Mouse (Mus musculus) R1 (cell line): ENCODE results near the gene Uvrag.

Experiments
- DNase-seq: peaks from one replicate; pipeline ENCODE4 v3.0.0-alpha.2; 2018; ENCODE audit warnings: low read depth, low spot score

Gene Uvrag

DNA sequence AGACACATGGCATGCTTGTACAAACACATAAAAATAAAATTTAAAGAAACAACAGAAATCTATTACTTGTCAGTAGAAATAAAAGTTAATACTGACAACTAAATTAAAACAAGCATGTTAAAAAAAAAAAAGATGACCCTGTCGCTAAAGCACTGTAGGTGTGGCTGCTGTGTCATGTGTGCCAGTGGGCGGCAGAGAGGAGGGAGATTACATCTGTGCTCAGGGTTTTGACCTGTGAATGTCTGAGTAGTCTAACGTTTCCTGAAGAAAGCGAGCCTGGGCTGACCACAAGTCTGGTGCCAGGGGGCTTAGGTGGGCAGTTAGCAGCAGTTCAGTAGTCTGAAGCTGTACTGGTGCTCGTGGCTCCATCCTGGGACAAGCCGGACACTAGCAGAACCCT, 205.2 kb downstream of the Uvrag start:
- no peak for DNase-seq

GRCm38 (mm10) chr7:98935193-98935592, 205.7 kb downstream of the Uvrag start:
- DNase-seq = no peak

DNA sequence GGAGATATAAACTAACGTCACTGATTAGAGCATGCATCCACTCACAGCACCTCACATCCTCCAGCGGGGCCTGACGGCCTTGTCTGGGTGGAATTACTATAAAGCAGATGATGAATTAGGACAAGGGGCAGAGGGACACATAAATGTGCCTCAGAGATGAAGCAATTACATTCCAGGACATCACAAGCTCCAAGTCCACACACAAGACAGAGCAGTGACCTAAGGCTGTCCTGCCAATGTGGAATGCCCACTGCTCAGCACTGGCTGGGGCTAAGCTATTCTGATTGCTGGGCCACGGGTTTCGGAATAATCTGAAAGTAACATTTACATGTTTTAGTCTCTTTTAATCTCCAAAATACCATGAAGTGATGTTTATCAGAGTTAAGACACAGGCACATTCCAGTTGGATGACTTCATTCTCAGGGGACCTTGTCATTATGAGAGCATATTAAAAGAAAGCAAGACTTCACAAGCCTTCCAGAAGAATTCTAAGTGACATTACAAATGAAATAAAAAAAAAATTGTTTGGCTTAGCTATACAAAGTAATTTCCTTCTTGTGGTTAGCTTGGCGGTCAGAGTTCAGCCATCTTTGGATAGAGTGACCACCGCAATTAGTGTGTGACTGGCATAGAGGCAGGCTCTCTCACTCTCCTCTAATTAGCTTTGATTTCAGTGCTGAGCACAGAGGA, 212.5 kb downstream of the Uvrag start:
- no peak for DNase-seq

- DNase-seq = peak; percentile 71
These were observed 213.9 kb downstream of the Uvrag start for GRCm38 (mm10) chr7:98926906-98927528.

DNA sequence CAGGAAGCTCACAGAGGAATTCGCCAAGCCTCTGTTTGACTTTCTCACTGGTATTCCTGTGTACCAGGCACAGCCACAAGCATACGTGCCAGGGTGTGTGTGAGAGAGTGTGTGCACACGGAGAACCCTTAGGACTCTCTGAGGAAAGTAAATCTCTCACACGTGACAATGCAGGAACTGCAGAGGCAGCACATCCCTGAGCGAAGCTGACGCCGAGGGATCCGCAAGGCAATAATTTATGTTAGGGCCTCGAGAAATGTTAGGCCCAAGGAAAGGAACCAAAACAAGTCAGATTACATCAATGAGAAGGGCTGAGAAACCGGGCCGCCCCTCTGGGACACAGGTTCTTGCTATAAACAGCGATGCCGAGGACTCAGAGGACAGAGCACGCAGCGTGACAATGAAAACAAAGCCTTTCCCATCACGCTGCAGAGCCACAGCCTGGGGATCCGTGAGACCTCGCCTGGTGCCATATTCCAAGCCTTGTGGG, 216.5 kb downstream of the Uvrag start:
- DNase-seq = no peak

- no peak for DNase-seq
These were observed 218.0 kb downstream of the Uvrag start for GRCm38 (mm10) chr7:98922984-98923383.

- no peak for DNase-seq
These were observed 223.5 kb downstream of the Uvrag start for GRCm38 (mm10) chr7:98917407-98917806.

- DNase-seq = no peak
These were observed 224.4 kb downstream of the Uvrag start for GRCm38 (mm10) chr7:98916581-98916980.

DNA sequence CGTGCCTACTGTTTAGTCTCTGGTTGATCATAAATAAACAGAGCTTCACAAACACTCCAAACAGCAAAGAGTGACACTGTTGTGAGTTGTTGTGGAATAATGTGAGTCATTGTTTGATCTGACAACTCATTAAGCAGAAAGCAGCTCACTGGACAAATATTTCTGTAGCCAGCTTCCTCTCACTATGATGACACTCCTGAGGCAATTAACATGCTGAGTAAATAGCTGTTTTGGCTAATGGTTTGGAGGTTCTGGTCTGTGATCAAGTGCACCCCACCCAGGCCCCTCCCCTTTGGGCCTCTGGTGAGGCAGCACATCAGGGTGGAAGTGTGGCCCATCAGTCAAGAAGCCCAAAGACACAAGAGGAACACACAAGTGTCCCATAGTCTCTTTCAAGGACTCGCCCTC, 228.0 kb downstream of the Uvrag start:
- DNase-seq = no peak

DNA sequence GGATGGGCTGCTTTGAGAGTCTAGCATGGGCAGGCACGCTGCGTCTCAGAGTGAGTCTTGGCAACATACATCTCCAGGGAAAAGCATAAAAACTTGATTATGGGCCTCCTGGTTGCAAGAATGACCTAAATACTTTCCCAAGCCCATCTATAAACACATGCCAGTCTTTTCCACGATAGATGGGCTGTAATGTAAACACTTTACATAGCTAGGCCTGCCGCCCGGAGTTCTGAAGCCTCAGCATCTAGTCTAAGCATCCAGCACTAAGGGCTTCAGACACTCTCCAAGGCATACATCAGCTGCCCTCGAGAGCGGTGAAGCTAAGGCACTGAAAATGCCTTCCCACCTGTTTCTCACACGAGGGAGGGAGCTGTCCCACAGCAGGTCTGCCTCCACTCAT, 229.7 kb downstream of the Uvrag start:
- DNase-seq = no peak

DNA sequence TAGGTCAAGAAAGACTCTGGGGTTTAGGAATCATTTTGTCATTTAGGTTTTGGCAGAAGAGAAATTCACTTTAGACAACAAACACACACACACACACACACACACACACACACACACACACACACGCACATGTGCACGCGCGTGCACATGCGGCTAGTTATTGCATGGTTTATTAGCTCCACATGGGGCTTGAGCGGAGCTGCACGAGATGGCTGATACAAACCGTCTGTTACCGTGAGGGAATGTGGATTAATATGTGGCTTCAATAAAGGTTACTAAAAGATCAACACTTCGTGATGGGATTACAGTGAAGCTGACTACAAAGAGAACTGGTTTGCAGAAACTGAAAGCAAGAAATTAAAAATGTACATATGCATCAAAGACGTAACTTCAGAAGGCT, 230.2 kb downstream of the Uvrag start:
- no peak for DNase-seq

GRCm38 (mm10) chr7:98910164-98910563, 230.8 kb downstream of the Uvrag start:
- DNase-seq = no peak

GRCm38 (mm10) chr7:98907476-98907875, 233.5 kb downstream of the Uvrag start:
- DNase-seq = no peak

- DNase-seq = no peak
These were observed 236.1 kb downstream of the Uvrag start for GRCm38 (mm10) chr7:98904659-98905362.

DNA sequence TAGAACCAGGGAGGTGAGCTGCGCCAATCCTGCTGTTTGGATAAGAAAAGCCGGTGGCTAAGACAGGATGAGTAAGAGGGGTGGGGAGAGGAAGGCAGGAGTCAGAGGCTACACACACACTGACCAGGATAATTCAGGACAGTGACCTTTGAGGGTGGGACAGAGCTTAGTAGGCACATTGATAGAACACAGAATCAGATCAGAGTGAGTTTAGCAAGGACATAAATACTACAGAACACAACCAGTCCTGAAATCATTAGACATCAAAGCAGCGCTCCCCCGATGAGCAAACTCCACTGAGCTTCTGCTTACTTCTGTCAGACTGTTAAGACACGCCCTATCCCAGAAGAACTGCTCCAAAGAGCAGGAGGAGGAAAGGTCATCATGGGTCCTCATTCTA, 237.1 kb downstream of the Uvrag start:
- no peak for DNase-seq

DNA sequence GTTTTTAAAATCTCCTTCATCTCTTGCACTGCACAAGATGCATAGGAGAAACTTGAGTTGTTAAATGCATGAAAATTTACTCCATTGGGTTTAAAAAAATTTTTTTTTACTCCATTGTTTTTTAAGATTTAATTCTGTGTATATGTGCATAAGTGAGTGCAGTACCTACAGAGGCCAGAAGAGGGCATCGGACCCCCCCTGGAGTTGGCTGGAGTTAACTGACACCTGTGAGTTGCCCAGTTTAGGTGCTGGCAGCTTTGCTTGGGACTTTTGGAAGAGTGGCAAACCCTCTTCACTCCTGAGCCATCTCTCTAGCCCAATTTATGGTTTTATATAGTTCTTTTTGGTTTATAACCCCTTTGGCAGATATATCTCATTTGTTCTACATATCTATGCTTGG, 239.8 kb downstream of the Uvrag start:
- peak; percentile 44 for DNase-seq

DNA sequence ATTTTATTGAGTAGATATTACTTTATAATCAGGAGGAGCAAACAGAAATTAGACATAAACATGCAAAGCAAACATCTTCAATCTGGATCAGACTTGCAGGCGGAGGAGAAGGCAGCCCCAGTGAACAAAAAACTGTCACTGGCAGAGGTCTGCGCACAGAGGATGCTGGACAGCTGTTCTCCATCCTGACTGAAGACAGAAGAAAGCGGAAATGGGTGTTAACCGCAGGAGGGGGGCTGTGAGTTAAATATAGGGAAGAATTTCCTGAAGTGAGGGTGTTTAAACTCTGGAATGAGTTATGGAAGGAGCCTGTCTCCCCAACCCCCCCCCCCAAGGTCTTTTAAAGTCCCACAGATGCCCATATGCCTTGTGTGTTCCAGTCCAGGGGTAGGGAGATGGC, 241.1 kb downstream of the Uvrag start:
- no peak for DNase-seq

- no peak for DNase-seq
These were observed 243.6 kb downstream of the Uvrag start for GRCm38 (mm10) chr7:98897323-98897722.

- DNase-seq = no peak
These were observed 245.3 kb downstream of the Uvrag start for GRCm38 (mm10) chr7:98895501-98896095.

DNA sequence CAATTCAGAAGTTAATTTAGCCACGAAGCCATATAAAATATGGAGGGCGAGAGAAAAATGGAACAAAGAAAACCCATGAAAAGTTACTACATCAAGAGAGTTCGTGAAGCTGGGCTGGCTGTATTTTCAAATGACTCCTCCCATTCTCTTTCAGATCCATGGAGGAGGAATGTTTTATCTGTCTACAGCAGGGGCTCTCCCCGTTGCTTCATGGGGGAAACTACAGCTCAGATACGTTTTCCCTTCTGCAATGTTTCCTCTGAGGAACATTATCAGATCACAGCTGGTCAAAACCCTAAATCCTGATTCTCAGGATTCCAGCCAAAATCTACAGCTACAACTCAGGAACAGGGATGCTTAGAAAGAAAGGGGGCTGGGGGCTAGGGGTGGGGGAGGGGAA, 246.2 kb downstream of the Uvrag start:
- DNase-seq = no peak

GRCm38 (mm10) chr7:98894305-98894704, 246.6 kb downstream of the Uvrag start:
- no peak for DNase-seq

- DNase-seq = no peak
These were observed 247.8 kb downstream of the Uvrag start for GRCm38 (mm10) chr7:98893144-98893543.
